ENCODE assay signal across 8 mouse cellular contexts in genomic region chr12:55302485-55303441, GRCm38 (mm10). TPM values are rescaled to one million over a fixed set of nuclear protein-coding genes. Genes with fewer than 3 reads are reported as not detected.
DNase-seq lines count a peak whose midpoint lies in the region; ATAC-seq and TF ChIP-seq lines count a peak whose summit lies in the region.

Ppp2r3c (minus strand) TSS chr12:55302998.

- TF ChIP-seq CTCF in kidney, adult 2 months (conservative IDR thresholded peaks at IDR 0.05; ENCODE audit: insufficient read depth, insufficient read length, low read depth, low read length), result no peak
- TF ChIP-seq CTCF in spleen, adult 2 months (IDR thresholded peaks at IDR 0.05; ENCODE audit: extremely low read depth, insufficient read depth, insufficient read length, insufficient replicate concordance), result no peak

- peak; percentile 22 for TF ChIP-seq POLR2A in kidney, adult 2 months (IDR thresholded peaks at IDR 0.05; ENCODE audit: low read depth, low read length)
- TF ChIP-seq POLR2A in spleen, adult 2 months (IDR thresholded peaks at IDR 0.05; ENCODE audit: low read depth, low read length), result peak; percentile 17

- H3K9ac ChIP-seq in embryonic facial prominence, embryonic 13.5 days, result peak within 1 kb of the TSS; percentile 81
- peak within 1 kb of the TSS; percentile 73 for H3K9ac ChIP-seq in limb, embryonic 12.5 days (replicated peaks)
- peak within 1 kb of the TSS; percentile 71 for H3K9ac ChIP-seq in midbrain, embryonic 15.5 days

- H3K36me3 ChIP-seq in embryonic facial prominence, embryonic 13.5 days, result peaks cover 22% of the 10 kb centered on the region
- no peaks in the 10 kb centered on the region for H3K36me3 ChIP-seq in kidney, adult 2 months (ENCODE audit: control insufficient read depth, insufficient read depth, low read length)
- peaks cover 19% of the 10 kb centered on the region for H3K36me3 ChIP-seq in limb, embryonic 12.5 days
- H3K36me3 ChIP-seq in midbrain, embryonic 15.5 days (replicated peaks), result peaks cover 7% of the 10 kb centered on the region; the same call in 1 of the 2 replicates
- peaks cover 5% of the 10 kb centered on the region for H3K36me3 ChIP-seq in spleen, adult 2 months (ENCODE audit: control insufficient read depth, insufficient read depth, low read length)

- H3K27me3 ChIP-seq in embryonic facial prominence, embryonic 13.5 days, result no peaks in the 10 kb centered on the region
- H3K27me3 ChIP-seq in kidney, adult 2 months (replicated peaks; ENCODE audit: control insufficient read depth, insufficient read depth, low read length), result no peaks in the 10 kb centered on the region
- H3K27me3 ChIP-seq in limb, embryonic 12.5 days, result no peaks in the 10 kb centered on the region
- no peaks in the 10 kb centered on the region for H3K27me3 ChIP-seq in midbrain, embryonic 15.5 days (replicated peaks)
- no peaks in the 10 kb centered on the region for H3K27me3 ChIP-seq in spleen, adult 2 months (ENCODE audit: control insufficient read depth, insufficient read depth, low read length)

- peak; percentile 87 for DNase-seq in 3134 (ENCODE audit: extremely low read depth, insufficient read length, low spot score)
- DNase-seq in adrenal gland, postnatal 36 days, result peak; percentile 92 to 94
- DNase-seq in heart, adult 18-20 months, result peak; percentile 93 to 96
- DNase-seq in kidney, adult 2 months, result peak; percentile 97
- DNase-seq in spleen, adult 2 months (ENCODE audit: low read depth in 1 of 2, low spot score in 2 of 2), result peak; percentile 85 to 89

- peak; percentile 92 for ATAC-seq in embryonic facial prominence, embryonic 13.5 days (ENCODE audit: insufficient number of reproducible peaks, insufficient read depth, low FRiP score, low TSS enrichment, low read depth)
- ATAC-seq in limb, embryonic 12.5 days (ENCODE audit: insufficient number of reproducible peaks, insufficient read depth, low FRiP score, low TSS enrichment, low read depth), result peak; percentile 91
- ATAC-seq in midbrain, embryonic 15.5 days (replicated peaks), result peak; percentile 96

- H3K27ac ChIP-seq in embryonic facial prominence, embryonic 13.5 days, result peak within 1 kb of the TSS; percentile 94
- H3K27ac ChIP-seq in kidney, adult 2 months (ENCODE audit: insufficient read depth, low read depth, low read length), result peak within 1 kb of the TSS; percentile 97
- H3K27ac ChIP-seq in limb, embryonic 12.5 days, result peak within 1 kb of the TSS; percentile 95
- peak within 1 kb of the TSS; percentile 84 for H3K27ac ChIP-seq in midbrain, embryonic 15.5 days
- peak within 1 kb of the TSS; percentile 86 for H3K27ac ChIP-seq in spleen, adult 2 months (ENCODE audit: insufficient read depth, low read length)

- H3K4me2 ChIP-seq in embryonic facial prominence, embryonic 13.5 days, result peak within 1 kb of the TSS; percentile 63
- peak within 1 kb of the TSS; percentile 69 for H3K4me2 ChIP-seq in limb, embryonic 12.5 days
- peak within 1 kb of the TSS; percentile 75 for H3K4me2 ChIP-seq in midbrain, embryonic 15.5 days

- peak within 1 kb of the TSS; percentile 53 for H3K4me3 ChIP-seq in embryonic facial prominence, embryonic 13.5 days
- H3K4me3 ChIP-seq in kidney, adult 2 months (ENCODE audit: insufficient read depth, low read depth, low read length), result peak within 1 kb of the TSS; percentile 66
- peak within 1 kb of the TSS; percentile 50 for H3K4me3 ChIP-seq in limb, embryonic 12.5 days (replicated peaks)
- H3K4me3 ChIP-seq in midbrain, embryonic 15.5 days, result peak within 1 kb of the TSS; percentile 75
- H3K4me3 ChIP-seq in spleen, adult 2 months (ENCODE audit: extremely low read depth, insufficient read depth, insufficient read length), result peak within 1 kb of the TSS; percentile 77

- H3K4me1 ChIP-seq in embryonic facial prominence, embryonic 13.5 days, result peaks cover 27% of the 10 kb centered on the region
- peaks cover 4% of the 10 kb centered on the region for H3K4me1 ChIP-seq in kidney, adult 2 months (ENCODE audit: control insufficient read depth, insufficient read depth, low read length)
- peaks cover 29% of the 10 kb centered on the region for H3K4me1 ChIP-seq in limb, embryonic 12.5 days (replicated peaks)
- peaks cover 37% of the 10 kb centered on the region for H3K4me1 ChIP-seq in midbrain, embryonic 15.5 days
- peaks cover 11% of the 10 kb centered on the region; the same call in 1 of the 2 replicates for H3K4me1 ChIP-seq in spleen, adult 2 months (ENCODE audit: control insufficient read depth, insufficient read depth, insufficient read length)

- H3K9me3 ChIP-seq in embryonic facial prominence, embryonic 13.5 days, result peaks cover 3% of the 10 kb centered on the region; the same call in 1 of the 2 replicates
- H3K9me3 ChIP-seq in limb, embryonic 12.5 days, result 0 out of 2 replicates have a peak, but pooled peaks cover 3% of the 10 kb centered on the region
- no peaks in the 10 kb centered on the region for H3K9me3 ChIP-seq in midbrain, embryonic 15.5 days

- under 1% methylated on average over 55 of the region's 55 CpGs for WGBS in embryonic facial prominence, embryonic 13.5 days
- under 1% methylated on average over 55 of the region's 55 CpGs for WGBS in kidney, adult 2 months
- under 1% methylated on average over 55 of the region's 55 CpGs for WGBS in limb, embryonic 12.5 days
- WGBS in midbrain, embryonic 15.5 days, result under 1% methylated on average over 55 of the region's 55 CpGs
- under 1% methylated on average over 55 of the region's 55 CpGs for WGBS in spleen, adult 2 months

RNA-seq across cellular contexts. Expression of gene Ppp2r3c, which starts in this region (rescaled TPM):
- total RNA-seq in adrenal gland, postnatal 36 days (2021), result 10 to 100 TPM; 11.1 to 11.3 TPM
- 16.8 and 18.8 TPM in 2 replicates for polyA plus RNA-seq in embryonic facial prominence, embryonic 13.5 days (2015; fragmentation: Nextera tagmentation; extraction: Ambion mirVana)
- total RNA-seq in heart, adult 18-20 months (2021), result 10 to 100 TPM in 1 of 2 experiments, 1 to 10 TPM in 1; 8.4 to 10.3 TPM
- 1.9 and 3.0 TPM in 2 replicates for polyA plus RNA-seq in kidney, adult 2 months (2012; rRNA removed)
- 23.9 and 24.9 TPM in 2 replicates for polyA plus RNA-seq in limb, embryonic 12.5 days (2016; fragmentation: Nextera tagmentation; extraction: Ambion mirVana)
- 18.8 and 19.7 TPM in 2 replicates for polyA plus RNA-seq in midbrain, embryonic 15.5 days (2015; fragmentation: Nextera tagmentation; extraction: Ambion mirVana)
- 1.1 and 1.2 TPM in 2 replicates for polyA plus RNA-seq in spleen, adult 2 months (2012; rRNA removed)

Comparison
In these comparisons a context has a peak if more than half of its experiments do, and no peak if none do; other contexts are left out.
1. Peak in every context shown above with its lines: DNase-seq, ATAC-seq, H3K4me3 ChIP-seq and H3K27ac ChIP-seq.